Mouse (Mus musculus): ENCODE measurements around the gene Lrrc28. TPM values are rescaled to one million over a fixed set of nuclear protein-coding genes. Genes with fewer than 3 reads are reported as not detected.

Gene Lrrc28
- polyA plus RNA-seq, 1 experiment from 2014 or later, result 10.4 TPM

DNA sequence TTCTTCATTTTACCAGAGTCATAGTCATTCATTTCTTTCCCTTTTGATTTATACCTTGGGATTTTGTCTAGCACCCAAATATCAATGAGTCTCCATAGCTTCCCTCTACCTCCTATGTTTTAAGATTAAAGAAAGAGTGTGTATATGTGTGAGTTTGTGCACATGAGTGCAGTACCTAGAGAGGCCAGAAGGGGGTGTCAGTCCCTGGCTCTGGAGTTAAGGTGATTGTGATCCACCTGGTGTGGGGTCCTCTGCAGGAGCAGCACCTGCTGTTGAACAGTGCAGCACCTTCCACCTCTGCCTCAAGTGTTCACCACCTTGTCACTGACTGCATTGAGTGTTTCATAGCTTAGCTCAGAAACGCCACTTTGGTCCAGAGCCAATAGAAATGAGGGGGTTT is 25.9 kb upstream of the Lrrc28 start:
- no peak overlapping the region for H3K27ac ChIP-seq
- ATAC-seq, result no peak
- no peak overlapping the region for H3K9ac ChIP-seq
- H3K4me3 ChIP-seq (replicated peaks), result no peak overlapping the region
- no peaks in the 10 kb centered on the region for H3K4me1 ChIP-seq (replicated peaks)
- H3K36me3 ChIP-seq, result peaks cover 11% of the 10 kb centered on the region; the same call in 1 of the 2 replicates
- no peak overlapping the region for H3K4me2 ChIP-seq (replicated peaks)
- H3K27me3 ChIP-seq (replicated peaks), result no peaks in the 10 kb centered on the region
- H3K9me3 ChIP-seq, result no peaks in the 10 kb centered on the region
- 86% methylated on average over 1 of the region's 1 CpGs for WGBS

DNA sequence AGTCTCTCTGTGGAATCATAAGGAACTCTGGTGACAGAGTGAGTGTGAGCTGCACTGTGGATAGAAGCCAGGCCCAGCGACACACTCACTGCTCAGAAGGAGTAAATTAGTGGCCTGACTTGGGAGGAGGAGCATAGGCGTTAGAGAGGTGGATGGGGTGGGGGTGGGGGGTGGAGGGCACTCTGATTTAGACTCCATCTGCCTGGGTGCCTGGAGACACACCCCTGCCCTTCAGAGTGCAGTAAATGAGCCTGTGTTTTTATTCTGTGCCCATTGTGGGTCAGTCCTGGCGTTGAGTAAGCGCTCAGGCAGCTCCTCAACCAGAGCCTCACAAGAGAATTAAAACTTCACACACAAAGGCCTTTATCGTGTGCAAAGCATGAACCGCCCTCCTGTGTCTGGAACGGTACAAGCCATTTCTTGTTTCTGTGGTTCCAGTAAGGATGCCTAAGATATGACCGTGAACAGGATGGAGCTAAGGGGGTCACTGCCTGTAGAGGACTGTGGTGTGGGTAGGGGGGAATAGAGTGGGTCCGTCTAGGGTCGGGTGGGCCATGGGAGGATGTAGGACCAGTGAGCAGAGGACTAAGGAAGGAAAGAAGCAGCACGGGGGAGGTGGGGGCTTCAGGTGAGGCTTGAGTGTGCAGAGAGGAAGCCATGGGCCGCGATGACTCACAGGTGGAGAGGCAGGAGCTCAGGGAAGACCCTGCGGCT is 19.1 kb upstream of the Lrrc28 start:
- H3K4me3 ChIP-seq (replicated peaks), result no peak overlapping the region
- no peaks in the 10 kb centered on the region for H3K9me3 ChIP-seq
- H3K4me2 ChIP-seq (replicated peaks), result no peak overlapping the region
- no peak overlapping the region for H3K9ac ChIP-seq
- ATAC-seq, result no peak
- H3K27me3 ChIP-seq (replicated peaks), result no peaks in the 10 kb centered on the region
- no peaks in the 10 kb centered on the region for H3K4me1 ChIP-seq (replicated peaks)
- H3K27ac ChIP-seq, result no peak overlapping the region
- H3K36me3 ChIP-seq, result no peaks in the 10 kb centered on the region
- WGBS, result 80% methylated on average over 14 of the region's 14 CpGs

DNA sequence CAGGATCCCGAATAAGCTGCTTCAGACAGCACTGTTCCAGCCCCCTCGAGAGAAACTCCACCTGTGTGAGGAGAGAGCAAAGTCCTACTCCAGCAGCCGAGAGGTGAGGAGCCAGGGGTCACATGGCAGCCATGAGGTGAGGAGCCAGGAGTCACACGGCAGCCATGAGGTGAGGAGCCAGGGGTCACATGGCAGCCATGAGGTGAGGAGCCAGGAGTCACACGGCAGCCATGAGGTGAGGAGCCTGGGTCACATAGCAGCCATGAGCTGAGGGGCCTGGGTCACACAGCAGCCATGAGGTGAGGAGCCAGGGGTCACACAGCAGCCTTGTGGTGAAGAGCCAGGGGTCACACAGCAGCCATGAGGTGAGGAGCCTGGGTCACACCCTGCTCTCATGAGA is 17.4 kb upstream of the Lrrc28 start:
- WGBS, result 67% methylated on average over 5 of the region's 5 CpGs
- H3K27ac ChIP-seq, result no peak overlapping the region
- H3K27me3 ChIP-seq (replicated peaks), result no peaks in the 10 kb centered on the region
- ATAC-seq, result peak; percentile 54; the same call in 1 of the 2 replicates
- no peak overlapping the region for H3K9ac ChIP-seq
- no peaks in the 10 kb centered on the region for H3K9me3 ChIP-seq
- no peak overlapping the region for H3K4me2 ChIP-seq (replicated peaks)
- no peak overlapping the region for H3K4me3 ChIP-seq (replicated peaks)
- no peaks in the 10 kb centered on the region for H3K36me3 ChIP-seq
- H3K4me1 ChIP-seq (replicated peaks), result no peaks in the 10 kb centered on the region

DNA sequence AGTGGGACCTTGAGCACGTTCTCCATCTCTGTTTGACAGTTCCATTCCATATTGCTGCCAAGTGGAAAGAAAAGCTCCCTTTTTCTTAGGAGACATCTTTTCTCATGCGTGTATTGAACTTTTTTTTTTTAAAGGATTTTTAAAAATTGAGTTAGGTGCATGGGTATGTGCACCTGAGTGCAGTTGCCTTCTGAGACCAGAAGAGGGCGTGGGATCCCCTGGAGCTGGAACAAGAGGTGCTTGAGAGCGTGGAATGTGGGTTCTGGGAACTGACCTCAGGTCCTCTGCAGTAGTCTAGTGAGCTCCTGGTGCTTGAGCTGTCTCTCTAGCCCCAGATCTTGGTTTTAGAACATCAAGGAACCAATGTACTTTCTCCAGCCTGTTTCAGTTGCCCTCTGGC is 13.0 kb upstream of the Lrrc28 start:
- Histone ChIP-seq H3K4me2 (replicated peaks) (no peak overlapping the region), H3K4me1 (replicated peaks) (no peaks in the 10 kb centered on the region; the same call in 1 of the 2 replicates), H3K36me3 (no peaks in the 10 kb centered on the region), H3K4me3 (replicated peaks) (no peak overlapping the region), H3K9me3 (no peaks in the 10 kb centered on the region), H3K27ac (no peak overlapping the region), H3K27me3 (replicated peaks) (no peaks in the 10 kb centered on the region), H3K9ac (no peak overlapping the region)
- ATAC-seq, result no peak
- 85% methylated on average over 4 of the region's 4 CpGs for WGBS

DNA sequence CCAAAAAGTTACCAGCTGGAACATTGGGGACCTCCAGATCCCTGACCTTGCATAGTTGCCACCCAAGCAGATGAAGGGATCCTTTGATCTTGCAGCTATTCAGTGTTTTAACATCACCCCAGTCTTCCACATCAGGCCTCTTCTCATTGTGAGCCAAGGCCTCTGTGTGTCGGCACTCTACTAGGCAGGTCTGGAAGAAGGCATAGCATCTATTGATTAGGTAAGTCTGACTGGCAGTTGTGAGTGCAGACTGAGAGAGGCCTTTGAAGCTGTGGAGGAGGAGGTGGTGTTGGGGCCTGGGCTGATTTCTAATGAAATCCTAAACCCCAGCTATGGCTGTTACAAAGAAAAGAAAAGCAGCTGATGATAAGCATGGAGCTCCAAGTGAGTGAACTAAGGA is 10.1 kb upstream of the Lrrc28 start:
- H3K36me3 ChIP-seq, result no peaks in the 10 kb centered on the region
- H3K9ac ChIP-seq, result no peak overlapping the region
- ATAC-seq, result peak; percentile 62
- no peaks in the 10 kb centered on the region for H3K9me3 ChIP-seq
- no peak overlapping the region; the same call in 1 of the 2 replicates for H3K27ac ChIP-seq
- H3K4me1 ChIP-seq (replicated peaks), result no peaks in the 10 kb centered on the region; the same call in 1 of the 2 replicates
- H3K27me3 ChIP-seq (replicated peaks), result no peaks in the 10 kb centered on the region
- no peak overlapping the region for H3K4me2 ChIP-seq (replicated peaks)
- WGBS, result 26% methylated on average over 1 of the region's 1 CpGs
- H3K4me3 ChIP-seq (replicated peaks), result no peak overlapping the region

DNA sequence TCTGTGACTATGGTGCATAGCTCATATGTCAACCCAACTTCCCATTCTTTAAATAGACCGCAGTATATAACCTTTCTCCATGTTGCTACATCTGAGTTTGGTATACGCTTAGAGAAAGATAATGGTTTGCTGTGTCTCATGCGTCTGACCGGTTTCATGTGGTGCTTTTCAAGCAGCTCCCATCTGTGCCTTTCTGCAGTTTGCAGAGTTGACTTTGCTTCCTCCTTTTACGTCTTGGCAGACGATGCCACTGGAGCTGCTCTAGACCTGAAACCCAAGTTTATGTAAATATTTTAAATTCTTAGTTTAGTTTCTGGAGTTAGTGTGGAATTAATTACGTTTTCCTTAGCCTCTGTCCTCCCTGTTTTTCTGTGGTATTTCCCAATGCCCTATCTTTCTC is 9.6 kb upstream of the Lrrc28 start:
- Histone ChIP-seq H3K27ac (no peak overlapping the region), H3K4me1 (replicated peaks) (peaks cover 5% of the 10 kb centered on the region), H3K9me3 (no peaks in the 10 kb centered on the region), H3K4me2 (replicated peaks) (no peak overlapping the region), H3K36me3 (no peaks in the 10 kb centered on the region), H3K9ac (no peak overlapping the region), H3K27me3 (replicated peaks) (no peaks in the 10 kb centered on the region), H3K4me3 (replicated peaks) (no peak overlapping the region)
- ATAC-seq, result no peak
- 46% methylated on average over 7 of the region's 7 CpGs for WGBS

DNA sequence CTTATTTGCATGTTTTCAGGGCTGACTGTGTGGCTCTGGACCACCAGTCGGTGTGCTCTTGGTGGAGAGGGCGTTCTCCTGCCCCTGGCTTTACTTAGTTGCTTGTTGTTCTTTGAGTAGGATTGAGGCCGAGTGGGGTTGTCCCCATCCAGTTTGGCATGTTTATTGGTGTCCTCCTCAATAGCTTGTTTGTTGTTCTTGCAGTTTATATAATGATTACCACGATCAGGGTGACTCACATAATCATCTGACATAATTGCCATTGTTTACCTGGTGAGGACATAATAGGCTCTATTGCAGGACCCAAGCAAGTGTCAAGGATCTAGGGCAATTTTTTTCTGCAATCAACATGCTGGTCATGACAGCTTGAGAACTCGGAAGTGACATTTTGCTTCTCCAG is 7.1 kb upstream of the Lrrc28 start:
- Histone ChIP-seq H3K27me3 (replicated peaks) (no peaks in the 10 kb centered on the region), H3K9me3 (no peaks in the 10 kb centered on the region), H3K4me2 (replicated peaks) (no peak overlapping the region), H3K4me1 (replicated peaks) (peaks cover 11% of the 10 kb centered on the region), H3K4me3 (replicated peaks) (no peak overlapping the region), H3K36me3 (no peaks in the 10 kb centered on the region), H3K9ac (no peak overlapping the region), H3K27ac (no peak overlapping the region)
- WGBS, result 62% methylated on average over 5 of the region's 5 CpGs
- no peak for ATAC-seq

DNA sequence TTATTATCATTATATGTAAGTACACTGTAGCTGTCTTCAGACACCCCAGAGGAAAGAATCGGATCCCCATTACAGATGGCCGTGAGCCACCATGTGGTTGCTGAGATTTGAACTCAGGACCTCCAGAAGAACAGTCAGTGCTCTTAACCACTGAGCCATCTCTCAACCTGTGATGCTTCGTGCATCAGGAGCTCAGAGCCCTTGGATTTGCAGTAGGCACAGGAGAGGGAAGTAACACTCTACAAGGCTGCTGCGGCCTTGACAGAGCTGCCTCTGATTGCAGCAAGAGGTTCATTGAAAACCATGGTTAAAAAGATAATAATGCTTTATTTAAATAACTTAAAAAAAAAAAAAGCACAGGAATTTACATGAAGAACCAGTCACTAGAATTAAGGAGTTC is 3.3 kb upstream of the Lrrc28 start:
- no peaks in the 10 kb centered on the region for H3K36me3 ChIP-seq
- H3K27me3 ChIP-seq (replicated peaks), result no peaks in the 10 kb centered on the region
- H3K4me1 ChIP-seq (replicated peaks), result peaks cover 19% of the 10 kb centered on the region; the same call in 1 of the 2 replicates
- no peaks in the 10 kb centered on the region for H3K9me3 ChIP-seq
- WGBS, result 71% methylated on average over 4 of the region's 4 CpGs
- peak overlapping the region; percentile 50 for H3K4me2 ChIP-seq (replicated peaks)
- H3K9ac ChIP-seq, result no peak overlapping the region
- ATAC-seq, result no peak
- H3K4me3 ChIP-seq (replicated peaks), result peak overlapping the region; percentile 5; the same call in 1 of the 2 replicates
- H3K27ac ChIP-seq, result no peak overlapping the region

DNA sequence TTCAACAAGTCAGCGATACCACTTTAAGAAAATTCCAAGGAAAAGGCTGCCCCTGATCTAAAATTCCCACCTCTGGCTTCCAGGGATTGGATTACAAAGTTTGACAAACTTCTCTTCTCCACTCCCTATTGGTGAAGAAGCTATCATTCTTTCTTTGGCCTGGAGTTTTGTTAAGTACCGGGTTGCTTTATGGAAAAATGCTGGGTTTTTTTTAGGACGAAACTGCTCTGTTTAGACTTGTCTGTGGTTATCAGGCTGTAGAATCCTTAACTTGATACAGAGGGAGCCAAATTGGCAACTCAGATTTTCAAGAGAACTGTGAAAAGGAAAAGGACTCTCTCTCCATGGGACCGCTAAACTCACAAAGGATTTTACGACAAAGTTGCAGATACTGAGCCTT is 2.2 kb upstream of the Lrrc28 start, which contains the start of gene Ttc23:
Gene Ttc23, plus strand, starts transcription at position 134 of the 400 bp plus-strand sequence.
- Histone ChIP-seq H3K9me3 (no peaks in the 10 kb centered on the region), H3K36me3 (no peaks in the 10 kb centered on the region), H3K4me2 (replicated peaks) (peak within 1 kb of the TSS; percentile 62), H3K4me3 (replicated peaks) (peak within 1 kb of the TSS; percentile 79), H3K27me3 (replicated peaks) (no peaks in the 10 kb centered on the region), H3K27ac (peak within 1 kb of the TSS; percentile 76), H3K4me1 (replicated peaks) (peaks cover 19% of the 10 kb centered on the region; the same call in 1 of the 2 replicates), H3K9ac (peak within 1 kb of the TSS; percentile 66)
- 5% methylated on average over 5 of the region's 5 CpGs for WGBS
- ATAC-seq, result no peak

DNA sequence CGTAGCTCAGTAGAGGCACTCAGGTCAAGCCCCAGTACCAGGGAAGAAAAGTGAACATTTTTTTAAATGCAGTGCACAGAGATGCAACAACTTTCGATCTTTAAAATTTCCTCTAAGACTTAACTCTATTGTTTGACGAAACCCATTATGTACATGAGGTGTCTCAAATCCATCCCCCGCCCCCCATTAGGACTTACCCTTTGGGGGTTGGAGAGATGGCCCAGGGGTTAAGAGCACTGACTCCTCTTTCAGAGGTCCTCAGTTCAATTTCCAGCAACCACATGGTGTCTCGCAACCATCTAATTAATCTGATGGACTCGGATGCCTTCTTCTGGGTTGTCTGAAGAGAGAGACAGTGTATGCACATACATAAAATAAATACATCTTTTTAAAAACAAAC is 1.1 kb upstream of the Lrrc28 start:
- Histone ChIP-seq H3K9ac (peak overlapping the region; percentile 66), H3K4me1 (replicated peaks) (peaks cover 19% of the 10 kb centered on the region; the same call in 1 of the 2 replicates), H3K9me3 (no peaks in the 10 kb centered on the region), H3K27ac (no peak overlapping the region), H3K4me2 (replicated peaks) (peak overlapping the region; percentile 62), H3K36me3 (no peaks in the 10 kb centered on the region), H3K4me3 (replicated peaks) (peak overlapping the region; percentile 79), H3K27me3 (replicated peaks) (no peaks in the 10 kb centered on the region)
- WGBS, result 12% methylated on average over 6 of the region's 6 CpGs
- ATAC-seq, result no peak

DNA sequence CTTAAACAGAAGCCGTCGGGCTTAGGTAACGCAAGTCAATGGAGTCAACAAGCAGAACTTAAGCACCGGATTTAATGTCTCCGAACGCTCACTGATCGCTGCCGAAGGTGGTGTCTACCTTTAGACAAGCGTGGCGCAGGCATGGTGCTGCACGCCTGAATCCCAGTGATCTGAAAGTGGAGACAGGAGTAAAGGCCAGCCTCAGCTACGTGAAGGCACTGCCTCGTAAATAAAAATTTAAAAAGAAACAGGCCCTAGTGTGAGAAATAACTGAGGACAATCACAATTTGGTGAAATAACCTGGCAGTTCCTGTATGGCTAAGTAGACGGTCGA is 580 bp upstream of the Lrrc28 start:
- under 1% methylated on average over 15 of the region's 15 CpGs for WGBS
- no peak; the same call in 1 of the 2 replicates for ATAC-seq
- peak overlapping the region; percentile 87 for H3K27ac ChIP-seq

DNA sequence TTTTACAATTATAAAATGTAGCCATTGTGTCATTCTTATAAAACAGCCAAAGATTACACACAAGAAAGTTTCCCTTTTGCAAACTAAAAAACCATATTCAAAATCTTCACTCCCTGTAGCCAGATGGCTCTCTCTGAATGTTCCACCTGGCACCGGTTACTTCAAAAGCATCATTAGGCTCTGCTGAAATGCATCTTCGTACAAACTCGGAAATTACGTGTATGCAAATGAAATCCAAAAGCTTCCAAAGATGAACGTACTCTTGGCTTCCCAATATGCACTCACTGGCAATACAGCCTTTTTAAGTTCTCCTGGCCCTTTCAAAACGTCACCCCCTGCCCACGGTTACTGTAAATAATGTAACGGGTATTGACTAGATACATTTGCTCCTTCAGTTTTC is 777 bp downstream of the Lrrc28 start:
- 40% methylated on average over 8 of the region's 8 CpGs for WGBS
- Histone ChIP-seq H3K4me1 (replicated peaks) (peaks cover 13% of the 10 kb centered on the region; the same call in 1 of the 2 replicates), H3K27ac (no peak overlapping the region), H3K9ac (no peak overlapping the region; the same call in 1 of the 2 replicates), H3K4me3 (replicated peaks) (peak overlapping the region; percentile 79), H3K36me3 (no peaks in the 10 kb centered on the region), H3K9me3 (no peaks in the 10 kb centered on the region), H3K27me3 (replicated peaks) (no peaks in the 10 kb centered on the region), H3K4me2 (replicated peaks) (peak overlapping the region; percentile 62)
- ATAC-seq, result no peak

More for the DNA sequence above, 580 bp upstream of the Lrrc28 start:
- Histone ChIP-seq H3K36me3 (no peaks in the 10 kb centered on the region), H3K4me1 (replicated peaks) (peaks cover 19% of the 10 kb centered on the region; the same call in 1 of the 2 replicates), H3K4me2 (replicated peaks) (peak overlapping the region; percentile 62), H3K4me3 (replicated peaks) (peak overlapping the region; percentile 79), H3K27me3 (replicated peaks) (no peaks in the 10 kb centered on the region), H3K9me3 (no peaks in the 10 kb centered on the region), H3K9ac (peak overlapping the region; percentile 66)

DNA sequence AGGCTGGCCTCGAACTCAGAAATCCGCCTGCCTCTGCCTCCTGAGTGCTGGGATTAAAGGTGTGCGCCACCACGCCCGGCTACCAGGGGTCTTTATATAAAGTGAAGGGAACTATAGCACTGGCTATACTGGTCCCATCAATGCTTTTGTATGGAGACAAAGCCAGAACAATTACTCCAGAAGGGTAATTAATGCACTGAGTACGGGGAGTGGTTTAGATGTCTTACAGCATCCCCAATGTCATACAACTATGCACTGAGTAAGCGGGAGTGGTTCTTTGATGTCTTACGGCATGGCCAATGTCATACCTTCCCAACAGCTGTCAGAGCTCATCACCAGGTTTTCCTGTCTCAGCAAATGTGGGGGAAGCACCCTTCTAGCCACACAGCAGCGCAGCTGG is 2.1 kb downstream of the Lrrc28 start:
- no peaks in the 10 kb centered on the region for H3K27me3 ChIP-seq (replicated peaks)
- H3K4me1 ChIP-seq (replicated peaks), result peaks cover 7% of the 10 kb centered on the region; the same call in 1 of the 2 replicates
- no peak overlapping the region for H3K4me2 ChIP-seq (replicated peaks)
- no peak for ATAC-seq
- no peak overlapping the region for H3K9ac ChIP-seq
- no peak overlapping the region for H3K27ac ChIP-seq
- no peak overlapping the region for H3K4me3 ChIP-seq (replicated peaks)
- H3K9me3 ChIP-seq, result no peaks in the 10 kb centered on the region
- 92% methylated on average over 9 of the region's 9 CpGs for WGBS
- no peaks in the 10 kb centered on the region for H3K36me3 ChIP-seq
